In the genomic region with DNA sequence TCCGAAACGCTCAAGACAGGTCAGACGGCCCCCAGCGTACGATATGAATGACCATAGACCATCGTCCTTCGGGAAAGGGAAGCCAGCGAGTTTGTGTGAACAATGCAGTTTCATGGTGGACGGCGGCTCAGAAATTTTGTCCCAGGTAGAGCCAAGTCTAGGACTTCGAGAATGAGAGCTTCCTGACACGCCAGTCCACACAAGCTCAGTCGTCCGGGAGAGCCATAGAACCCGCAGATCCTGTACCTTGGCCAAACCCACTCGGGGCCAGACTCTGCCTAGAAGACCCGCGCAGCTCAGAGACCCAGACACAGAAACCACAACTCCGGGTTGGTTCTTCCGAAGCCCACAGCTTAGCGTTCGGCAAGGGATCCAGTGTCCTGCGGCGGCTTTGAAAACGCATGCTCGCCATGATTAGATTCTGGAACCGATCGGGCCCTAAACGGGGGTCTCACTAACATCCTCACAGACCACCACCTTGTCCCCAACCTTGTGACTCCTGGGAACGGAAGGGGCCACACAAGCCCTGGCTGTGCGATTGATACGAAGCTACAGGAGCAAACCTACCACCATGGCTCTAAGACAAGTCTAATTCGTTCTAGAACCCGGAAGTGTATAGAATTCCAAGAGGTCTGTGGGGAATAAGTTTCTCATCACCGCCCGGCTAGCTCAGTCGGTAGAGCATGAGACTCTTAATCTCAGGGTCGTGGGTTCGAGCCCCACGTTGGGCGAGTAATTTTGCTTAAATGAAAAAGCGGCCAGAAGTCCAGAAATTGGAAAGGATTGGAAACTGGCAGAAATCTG, we compare ENCODE assay signal across 8 mouse cellular contexts. TPM values are rescaled to one million over a fixed set of nuclear protein-coding genes. Genes with fewer than 3 reads are reported as not detected.
DNase-seq lines count a peak whose midpoint lies in the region; ATAC-seq and TF ChIP-seq lines count a peak whose summit lies in the region.

No protein-coding gene starts in this region.

- under 1% methylated on average over 42 of the region's 42 CpGs for WGBS in lung, embryonic 14.5 days
- WGBS in neural tube, embryonic 15.5 days: under 1% methylated on average over 42 of the region's 42 CpGs

- H3K36me3 ChIP-seq in G1E (replicated peaks): no peaks in the 10 kb centered on the region
- H3K36me3 ChIP-seq in lung, embryonic 14.5 days (ENCODE audit: insufficient read depth): no peaks in the 10 kb centered on the region
- H3K36me3 ChIP-seq in neural tube, embryonic 15.5 days: no peaks in the 10 kb centered on the region

- no peaks in the 10 kb centered on the region for H3K9me3 ChIP-seq in G1E (replicated peaks)
- H3K9me3 ChIP-seq in lung, embryonic 14.5 days (ENCODE audit: low read depth, low read length): no peaks in the 10 kb centered on the region
- no peaks in the 10 kb centered on the region for H3K9me3 ChIP-seq in neural tube, embryonic 15.5 days (replicated peaks)

- peaks cover 58% of the 10 kb centered on the region for H3K4me1 ChIP-seq in G1E (ENCODE audit: insufficient read depth, low read depth, low read length)
- 0 out of 2 replicates have a peak, but pooled peaks cover 3% of the 10 kb centered on the region for H3K4me1 ChIP-seq in lung, embryonic 14.5 days (ENCODE audit: insufficient read depth)
- peaks cover 22% of the 10 kb centered on the region for H3K4me1 ChIP-seq in neural tube, embryonic 15.5 days

- peak; percentile 6; the same call in 1 of the 2 replicates for ATAC-seq in G1E (ENCODE audit: extremely low read depth, insufficient number of reproducible peaks, low FRiP score, poor library complexity, severe bottlenecking)
- peak; percentile 22 for ATAC-seq in frontal cortex, adult (ENCODE audit: low TSS enrichment)
- peak; percentile 5 to 16; a peak in 1 of 4 replicates for ATAC-seq in hematopoietic stem cell, adult 5-6 weeks (replicated peaks in 1 of 2; ENCODE audit: insufficient read depth in 1 of 2, low FRiP score in 2 of 2, low TSS enrichment in 1 of 2, low read depth in 1 of 2, poor library complexity in 2 of 2, severe bottlenecking in 2 of 2)
- ATAC-seq in lung, embryonic 14.5 days (ENCODE audit: insufficient read depth): peak; percentile 42
- ATAC-seq in neural tube, embryonic 15.5 days (ENCODE audit: low FRiP score): peak; percentile 19; the same call in 1 of the 2 replicates

- peak overlapping the region; percentile 88 for H3K27ac ChIP-seq in lung, embryonic 14.5 days (ENCODE audit: low read depth)
- H3K27ac ChIP-seq in neural tube, embryonic 15.5 days (replicated peaks): peak overlapping the region; percentile 77

- peak overlapping the region; percentile 82 for H3K9ac ChIP-seq in lung, embryonic 14.5 days
- peak overlapping the region; percentile 67 for H3K9ac ChIP-seq in neural tube, embryonic 15.5 days (replicated peaks)

- DNase-seq in G1E (ENCODE audit: low spot score): no peak
- peak; percentile 90 for DNase-seq in cerebellum, adult 9-10 months
- DNase-seq in layer of hippocampus, adult 8-10 months (ENCODE audit: low spot score in 2 of 2): peak; percentile 75 to 95
- peak; percentile 98 for DNase-seq in lung, embryonic 14.5 days
- DNase-seq in testis, postnatal 10 days (ENCODE audit: low spot score): peak; percentile 82

- 0 out of 2 replicates have a peak, but pooled peaks cover 5% of the 10 kb centered on the region for H3K27me3 ChIP-seq in G1E (ENCODE audit: insufficient read depth, low read length)
- no peaks in the 10 kb centered on the region for H3K27me3 ChIP-seq in lung, embryonic 14.5 days (ENCODE audit: insufficient read depth, low read length)
- H3K27me3 ChIP-seq in neural tube, embryonic 15.5 days (replicated peaks): peaks cover 5% of the 10 kb centered on the region

- TF ChIP-seq CTCF in G1E (IDR thresholded peaks at IDR 0.05; ENCODE audit: low read depth, low read length): no peak
- no peak for TF ChIP-seq CTCF in lung, embryonic 14.5 days (IDR thresholded peaks at IDR 0.05; ENCODE audit: low read depth)

- peak overlapping the region; percentile 59 for H3K4me2 ChIP-seq in lung, embryonic 14.5 days
- peak overlapping the region; percentile 63 for H3K4me2 ChIP-seq in neural tube, embryonic 15.5 days

- peak overlapping the region; percentile 79 for H3K4me3 ChIP-seq in G1E (ENCODE audit: low read depth, low read length)
- peak overlapping the region; percentile 69 for H3K4me3 ChIP-seq in lung, embryonic 14.5 days (ENCODE audit: low read depth, low read length)
- peak overlapping the region; percentile 71 for H3K4me3 ChIP-seq in neural tube, embryonic 15.5 days (replicated peaks)

RNA-seq across cellular contexts. Expression of gene Zfp213, which starts 17.1 kb away (rescaled TPM):
- total RNA-seq in G1E (2014; fragmentation: Nextera tagmentation) (1.4 and 4.4 TPM in 2 replicates), G1E (2017) (4.2 and 5.3 TPM in 2 replicates)
- 7.3 and 9.2 TPM in 2 replicates for polyA plus RNA-seq in G1E (2012)
- 6.4 and 11.4 TPM in 2 replicates for total RNA-seq in hematopoietic stem cell, adult 5-6 weeks (2017)
- 1 to 10 TPM; 6.2 to 8.4 (median 7.1) TPM for total RNA-seq in layer of hippocampus, adult 8-10 months (2022)
- polyA plus RNA-seq in lung, embryonic 14.5 days (2014; fragmentation: Nextera tagmentation; extraction: Ambion mirVana): 21.8 and 24.7 TPM in 2 replicates
- 16.0 and 16.4 TPM in 2 replicates for polyA plus RNA-seq in neural tube, embryonic 15.5 days (2015; fragmentation: Nextera tagmentation; extraction: Ambion mirVana)

RNA-seq across cellular contexts. Expression of gene Zfp13, which starts 52.4 kb away (rescaled TPM):
- total RNA-seq in G1E (2014; fragmentation: Nextera tagmentation): not detected in 2 replicates
- not detected in 2 replicates for total RNA-seq in G1E (2017)
- polyA plus RNA-seq in G1E (2012): 0.12 and 0.14 TPM in 2 replicates
- 0.25 TPM in 1 of 2 replicates, not detected in the other for total RNA-seq in hematopoietic stem cell, adult 5-6 weeks (2017)
- 10 to 100 TPM; 28.9 to 32.6 (median 31.6) TPM for total RNA-seq in layer of hippocampus, adult 8-10 months (2022)
- polyA plus RNA-seq in lung, embryonic 14.5 days (2014; fragmentation: Nextera tagmentation; extraction: Ambion mirVana): 12.3 and 15.6 TPM in 2 replicates
- polyA plus RNA-seq in neural tube, embryonic 15.5 days (2015; fragmentation: Nextera tagmentation; extraction: Ambion mirVana): 22.6 and 24.9 TPM in 2 replicates

RNA-seq across cellular contexts. Expression of gene Zscan10, which starts 53.8 kb away (rescaled TPM):
- total RNA-seq in G1E (2014; fragmentation: Nextera tagmentation) (0.29 and 0.45 TPM in 2 replicates), G1E (2017) (0.12 and 0.44 TPM in 2 replicates)
- 0.09 and 0.10 TPM in 2 replicates for polyA plus RNA-seq in G1E (2012)
- total RNA-seq in hematopoietic stem cell, adult 5-6 weeks (2017): not detected in 2 replicates
- total RNA-seq in layer of hippocampus, adult 8-10 months (2022): not detected
- polyA plus RNA-seq in lung, embryonic 14.5 days (2014; fragmentation: Nextera tagmentation; extraction: Ambion mirVana): 0.53 and 0.74 TPM in 2 replicates
- polyA plus RNA-seq in neural tube, embryonic 15.5 days (2015; fragmentation: Nextera tagmentation; extraction: Ambion mirVana): not detected in 2 replicates

Comparison
In these comparisons a context has a peak if more than half of its experiments do, and no peak if none do; other contexts are left out.
1. RNA of gene Zfp13, which starts 52.4 kb away (total RNA-seq): 28.9 to 32.6 TPM in layer of hippocampus, adult 8-10 months; not detected in G1E and 0.25 TPM in hematopoietic stem cell, adult 5-6 weeks; every median in the first group is over 10 times any median in the second.
2. Peak in every context shown above with its lines, with median percentiles within 50 percentile points of each other: ATAC-seq and H3K4me3 ChIP-seq.